30 mouse cellular contexts compared by ENCODE assay signal in genomic region chr13:97383351-97383750, GRCm38 (mm10).
DNase-seq lines count a peak whose midpoint lies in the region; ATAC-seq and TF ChIP-seq lines count a peak whose summit lies in the region.
"Had no signal": no experiment of that assay in that cellular context is flagged by ENCODE, and none has a peak within 500 bp of the region (broad histone marks: within the 10 kb centered on the region; RNA-seq: fewer than 3 reads in every experiment).

No protein-coding gene starts in this region.

- H3K9ac ChIP-seq in hindbrain, embryonic 14.5 days = no peak overlapping the region
- H3K9ac ChIP-seq: embryonic facial prominence, embryonic 12.5 days; forebrain, embryonic 12.5 days; forebrain, embryonic 15.5 days; heart, embryonic 12.5 days; heart, embryonic 15.5 days; hindbrain, embryonic 12.5 days; intestine, embryonic 15.5 days had no signal

- peaks cover 23% of the 10 kb centered on the region for H3K4me1 ChIP-seq in hindbrain, embryonic 10.5 days (replicated peaks)
- H3K4me1 ChIP-seq in hindbrain, embryonic 14.5 days (replicated peaks; ENCODE audit: control insufficient read depth, insufficient read depth, low read length) = no peaks in the 10 kb centered on the region; the same call in 1 of the 2 replicates
- H3K4me1 ChIP-seq: forebrain, embryonic 12.5 days; heart, embryonic 15.5 days had no signal

- TF ChIP-seq CTCF in brain, embryonic 14.5 days (IDR thresholded peaks at IDR 0.05; ENCODE audit: borderline replicate concordance, extremely low read depth, insufficient read depth, insufficient read length) = no peak
- no peak for TF ChIP-seq CTCF in gastrocnemius, adult 2 months (IDR thresholded peaks at IDR 0.05)

- intact Hi-C loops in gastrocnemius, adult 2 months (cut with DNase I) = no loop called here

- H3K9me3 ChIP-seq in hindbrain, embryonic 10.5 days = no peaks in the 10 kb centered on the region
- no peaks in the 10 kb centered on the region for H3K9me3 ChIP-seq in hindbrain, embryonic 14.5 days (ENCODE audit: control insufficient read depth, low read length)
- H3K9me3 ChIP-seq: embryonic facial prominence, embryonic 12.5 days; forebrain, embryonic 12.5 days; forebrain, embryonic 15.5 days; G1E; heart, embryonic 12.5 days; heart, embryonic 15.5 days; hindbrain, embryonic 12.5 days; intestine, embryonic 15.5 days had no signal

- no peak overlapping the region for H3K4me3 ChIP-seq in hindbrain, embryonic 10.5 days
- H3K4me3 ChIP-seq in hindbrain, embryonic 14.5 days (replicated peaks; ENCODE audit: low read length) = no peak overlapping the region
- no peak overlapping the region for H3K4me3 ChIP-seq in gastrocnemius, adult 2 months
- H3K4me3 ChIP-seq: embryonic facial prominence, embryonic 12.5 days; forebrain, embryonic 12.5 days; forebrain, embryonic 15.5 days; heart, adult 2 months; heart, embryonic 12.5 days; heart, embryonic 15.5 days; hindbrain, embryonic 12.5 days; intestine, embryonic 15.5 days had no signal

- no peaks in the 10 kb centered on the region for H3K36me3 ChIP-seq in hindbrain, embryonic 10.5 days
- H3K36me3 ChIP-seq in hindbrain, embryonic 14.5 days (replicated peaks; ENCODE audit: control insufficient read depth, insufficient read depth) = no peaks in the 10 kb centered on the region
- H3K36me3 ChIP-seq: embryonic facial prominence, embryonic 12.5 days; forebrain, embryonic 12.5 days; forebrain, embryonic 15.5 days; G1E; heart, embryonic 12.5 days; heart, embryonic 15.5 days; hindbrain, embryonic 12.5 days; intestine, embryonic 15.5 days had no signal

- peak overlapping the region; percentile 29; the same call in 1 of the 2 replicates for H3K27ac ChIP-seq in hindbrain, embryonic 10.5 days
- no peak overlapping the region for H3K27ac ChIP-seq in hindbrain, embryonic 14.5 days
- H3K27ac ChIP-seq in gastrocnemius, adult 2 months = no peak overlapping the region
- H3K27ac ChIP-seq: embryonic facial prominence, embryonic 12.5 days; forebrain, embryonic 12.5 days; forebrain, embryonic 15.5 days; heart, adult 2 months; heart, embryonic 15.5 days; hindbrain, embryonic 12.5 days; intestine, embryonic 15.5 days had no signal

- peak; percentile 33 for ATAC-seq in frontal cortex, adult (ENCODE audit: low TSS enrichment)
- no peak for ATAC-seq in hindbrain, embryonic 14.5 days (ENCODE audit: low FRiP score)
- ATAC-seq in erythroid progenitor cell, adult 5-6 weeks (replicated peaks; ENCODE audit: low FRiP score, poor library complexity, severe bottlenecking) = no peak
- ATAC-seq: forebrain, embryonic 15.5 days; hindbrain, embryonic 16.5 days; intestine, embryonic 15.5 days had no signal

- H3K27me3 ChIP-seq in hindbrain, embryonic 10.5 days (ENCODE audit: insufficient read depth, poor library complexity, severe bottlenecking) = no peaks in the 10 kb centered on the region; the same call in none of the 2 replicates
- H3K27me3 ChIP-seq in hindbrain, embryonic 14.5 days (ENCODE audit: control insufficient read depth, insufficient read depth, low read length) = no peaks in the 10 kb centered on the region
- H3K27me3 ChIP-seq: CH12.LX; embryonic facial prominence, embryonic 12.5 days; forebrain, embryonic 12.5 days; forebrain, embryonic 15.5 days; hindbrain, embryonic 12.5 days; intestine, embryonic 15.5 days had no signal

- no peak for TF ChIP-seq POLR2A in brain, embryonic 14.5 days (IDR thresholded peaks at IDR 0.05; ENCODE audit: borderline replicate concordance, extremely low read depth, insufficient read depth, insufficient read length, poor library complexity, severe bottlenecking)

- no peak for DNase-seq in frontal cortex, postnatal 25 days (ENCODE audit: low spot score in 2 of 2)
- DNase-seq in hindbrain, embryonic 10.5 days (ENCODE audit: low spot score) = no peak
- no peak for DNase-seq in hindbrain, embryonic 14.5 days (ENCODE audit: low spot score)
- DNase-seq in MN1 (ENCODE audit: low spot score) = peak; percentile 46
- DNase-seq in brain, embryonic 14.5 days (ENCODE audit: low read depth) = peak; percentile 8
- DNase-seq in gastrocnemius, adult 2 months = no peak
- DNase-seq: adrenal gland, adult 2 months; adrenal gland, postnatal 14 days; B cell, adult 2 months; cerebellum, adult 18-20 months; cerebellum, adult 9-10 months; cerebellum, postnatal 14 days; gastrocnemius, postnatal 25 days; heart, adult 2 months; heart, postnatal 10 days; heart, postnatal 4 days; kidney, adult 11 months; kidney, adult 8-10 months had no signal

- no peak overlapping the region for H3K4me2 ChIP-seq in hindbrain, embryonic 14.5 days (replicated peaks)
- H3K4me2 ChIP-seq: embryonic facial prominence, embryonic 12.5 days; forebrain, embryonic 12.5 days; forebrain, embryonic 15.5 days; heart, embryonic 12.5 days; heart, embryonic 15.5 days; hindbrain, embryonic 12.5 days; intestine, embryonic 15.5 days had no signal

- WGBS in hindbrain, embryonic 10.5 days = 70% methylated on average over 4 of the region's 4 CpGs
- 56% methylated on average over 4 of the region's 4 CpGs for WGBS in hindbrain, embryonic 14.5 days

Comparison
In these comparisons a context has a peak if more than half of its experiments do, and no peak if none do; other contexts are left out.
1. DNase-seq: peak in MN1 (single experiment) and brain, embryonic 14.5 days (single experiment); none in frontal cortex, postnatal 25 days (0 of 2), hindbrain, embryonic 10.5 days (single experiment), hindbrain, embryonic 14.5 days (single experiment) and gastrocnemius, adult 2 months (single experiment).